Mouse (Mus musculus) heart, embryonic 16.5 days (tissue): ENCODE data around the gene Npdc1. TPM values are rescaled to one million over a fixed set of nuclear protein-coding genes. Genes with fewer than 3 reads are reported as not detected.

Experiments used
- ATAC-seq: fragments of 200-750 bp; cut with Nextera tagmentation; replicated peaks from 2 replicates; pipeline ENCODE4 v1.8.0; 2017; ENCODE audit warnings: moderate number of reproducible peaks; ENCODE audit not compliant: insufficient read depth, low FRiP score; ENCODE audit errors: extremely low read depth
- H3K27ac ChIP-seq: fragments of 300-500 bp; sonication (generic); 2 replicates; pipeline ENCODE4 v1.5.1; 2014; ENCODE audit warnings: mild to moderate bottlenecking, low read length, control low read depth, moderate library complexity
- H3K27me3 ChIP-seq: fragments of 300-500 bp; sonication (generic); 2 replicates; pipeline ENCODE4 v1.6.1; 2014; ENCODE audit warnings: low read length, mixed read lengths; ENCODE audit not compliant: control insufficient read depth, insufficient read depth
- H3K36me3 ChIP-seq: fragments of 300-500 bp; sonication (generic); 2 replicates; pipeline ENCODE4 v1.6.1; 2014; ENCODE audit not compliant: control insufficient read depth, insufficient read depth
- H3K4me1 ChIP-seq: fragments of 300-500 bp; sonication (generic); 2 replicates; pipeline ENCODE4 v1.6.1; 2014; ENCODE audit warnings: low read length, mixed read lengths; ENCODE audit not compliant: control insufficient read depth, insufficient read depth
- H3K4me2 ChIP-seq: fragments of 300-500 bp; sonication (generic); 2 replicates; pipeline ENCODE4 v1.6.1; 2014; ENCODE audit warnings: low read depth, mild to moderate bottlenecking, control low read depth, low read length
- H3K4me3 ChIP-seq: fragments of 300-500 bp; sonication (generic); 2 replicates; pipeline ENCODE4 v1.5.1; 2014; ENCODE audit warnings: mild to moderate bottlenecking, control low read depth, low read length
- H3K9ac ChIP-seq: fragments of 300-500 bp; sonication (generic); 2 replicates; pipeline ENCODE4 v1.6.1; 2014; ENCODE audit warnings: low read length, control low read depth
- H3K9me3 ChIP-seq: fragments of 300-500 bp; sonication (generic); replicated peaks from 2 replicates; pipeline ENCODE4 v1.6.1; 2016; ENCODE audit warnings: low read length; ENCODE audit not compliant: control insufficient read depth
- WGBS: fragments of 180-500 bp; shearing (Covaris S2); extraction: QIAGEN DNeasy Blood & Tissue Kit; methylation state at CpG from one replicate; pipeline ENCODE4 v1.1.7; 2014; 5-methylcytosine and 5-hydroxymethylcytosine counted together
- polyA plus RNA-seq: library from polyadenylated mRNA; unstranded; fragments of >200 nt; fragmentation: Nextera tagmentation; extraction: Ambion mirVana; gene quantifications from 2 replicates; pipeline ENCODE4 v1.2.1, GENCODE M21; 2015

Npdc1 gene
- 30.8 TPM in 2 replicates for polyA plus RNA-seq

DNA sequence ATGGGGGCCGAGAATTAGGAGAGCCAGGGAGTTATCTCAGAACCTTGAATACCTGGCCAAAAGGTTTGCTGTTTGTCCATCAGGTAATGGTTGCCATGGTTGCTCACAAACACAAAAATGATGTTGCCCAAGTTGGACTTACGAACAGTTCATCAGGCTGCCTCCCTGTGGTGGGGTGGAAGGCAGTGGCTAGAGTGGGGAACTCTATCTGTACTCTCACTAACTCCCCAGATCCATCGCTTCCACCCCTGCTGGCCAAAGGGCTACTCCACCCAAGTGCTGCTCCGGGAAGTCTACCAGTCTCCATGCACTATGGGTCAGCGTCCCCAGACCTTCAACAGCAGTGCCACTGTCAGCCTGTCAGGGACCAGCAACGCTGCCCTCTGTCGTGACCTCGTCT, at the start of gene Npdc1:
Gene Npdc1, plus strand, starts transcription at position 301 of the 400 bp plus-strand sequence.
- Histone ChIP-seq H3K27ac (no peak within 1 kb of the TSS), H3K4me1 (peaks cover 6% of the 10 kb centered on the region; the same call in 1 of the 2 replicates), H3K9ac (no peak within 1 kb of the TSS), H3K4me3 (no peak within 1 kb of the TSS), H3K4me2 (no peak within 1 kb of the TSS), H3K27me3 (peaks cover 82% of the 10 kb centered on the region), H3K9me3 (no peaks in the 10 kb centered on the region), H3K36me3 (no peaks in the 10 kb centered on the region)
- 53% methylated on average over 8 of the region's 8 CpGs for WGBS
- ATAC-seq, result no peak

DNA sequence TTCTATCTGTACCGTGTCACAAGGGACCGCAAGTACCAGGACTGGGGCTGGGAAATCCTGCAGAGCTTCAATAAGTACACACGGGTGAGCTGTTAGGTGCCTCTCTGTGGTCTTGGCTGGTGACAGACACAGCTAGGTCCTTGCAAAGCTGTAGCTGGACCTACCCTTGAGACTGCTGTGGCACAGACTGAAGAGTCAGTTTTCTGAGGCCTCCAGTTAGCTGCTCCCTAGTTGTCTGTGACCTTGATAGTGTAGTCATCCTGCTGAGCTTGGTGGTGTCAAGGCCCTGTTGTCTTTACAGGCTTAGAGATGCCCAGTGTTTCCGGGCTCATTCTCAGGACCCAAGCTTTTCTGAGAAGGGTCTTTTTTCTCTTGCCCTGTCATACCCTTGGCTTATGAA, 49.7 kb upstream of the Npdc1 start:
- no peak overlapping the region for H3K4me2 ChIP-seq
- no peak overlapping the region for H3K9ac ChIP-seq
- H3K27me3 ChIP-seq, result no peaks in the 10 kb centered on the region
- no peaks in the 10 kb centered on the region for H3K9me3 ChIP-seq
- no peak for ATAC-seq
- H3K4me1 ChIP-seq, result no peaks in the 10 kb centered on the region
- H3K36me3 ChIP-seq, result peaks cover 52% of the 10 kb centered on the region
- 94% methylated on average over 4 of the region's 4 CpGs for WGBS
- no peak overlapping the region for H3K27ac ChIP-seq
- no peak overlapping the region for H3K4me3 ChIP-seq

DNA sequence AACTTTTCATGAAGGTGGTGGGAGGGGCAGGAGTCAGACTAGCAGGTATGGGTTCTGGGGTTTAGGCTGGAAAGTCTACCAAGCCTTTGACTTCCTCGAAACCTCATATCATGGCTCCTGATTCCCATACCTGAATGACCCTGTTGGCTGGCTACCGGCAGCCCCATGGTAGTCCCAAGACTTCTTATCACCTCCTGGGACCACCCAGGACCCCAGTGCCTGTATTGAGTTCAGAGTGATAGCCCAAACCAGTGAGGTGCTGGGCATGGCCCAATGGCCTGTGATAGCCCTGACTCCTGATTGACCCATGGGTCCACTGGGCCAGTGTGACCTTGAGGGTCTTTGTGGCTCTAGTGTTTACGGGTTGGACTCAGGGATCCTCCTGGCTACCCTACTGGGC, 48.5 kb upstream of the Npdc1 start:
- no peak overlapping the region for H3K4me3 ChIP-seq
- H3K4me2 ChIP-seq, result no peak overlapping the region
- peaks cover under 1% of the 10 kb centered on the region; the same call in 1 of the 2 replicates for H3K4me1 ChIP-seq
- H3K36me3 ChIP-seq, result peaks cover 41% of the 10 kb centered on the region
- H3K27ac ChIP-seq, result no peak overlapping the region
- H3K9ac ChIP-seq, result no peak overlapping the region
- no peak for ATAC-seq
- WGBS, result 96% methylated on average over 3 of the region's 3 CpGs
- no peaks in the 10 kb centered on the region for H3K9me3 ChIP-seq
- H3K27me3 ChIP-seq, result no peaks in the 10 kb centered on the region

DNA sequence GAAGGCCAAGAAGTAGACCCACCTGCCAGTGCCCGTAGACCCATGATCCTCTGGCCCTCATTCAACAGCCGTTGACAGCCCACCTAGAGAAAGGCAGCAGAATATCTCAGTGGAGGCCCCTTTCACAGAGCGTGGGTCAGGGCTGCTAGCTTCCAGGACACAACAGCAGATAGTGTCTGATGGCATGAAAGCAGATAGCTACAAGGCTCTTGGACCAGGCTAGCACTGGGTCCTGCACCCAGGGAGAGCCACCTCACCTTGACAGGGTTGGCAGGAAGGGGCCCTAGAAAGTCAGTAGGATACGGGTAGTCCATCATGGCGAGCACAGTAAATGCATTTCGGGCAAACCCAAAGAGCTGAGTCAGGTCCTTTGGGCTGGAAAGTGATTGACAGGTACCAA, 44.9 kb upstream of the Npdc1 start:
- no peak overlapping the region for H3K27ac ChIP-seq
- H3K4me1 ChIP-seq, result peaks cover 8% of the 10 kb centered on the region
- H3K36me3 ChIP-seq, result peaks cover 20% of the 10 kb centered on the region
- WGBS, result 81% methylated on average over 6 of the region's 6 CpGs
- H3K9ac ChIP-seq, result no peak overlapping the region
- no peak overlapping the region for H3K4me3 ChIP-seq
- H3K27me3 ChIP-seq, result no peaks in the 10 kb centered on the region
- ATAC-seq, result no peak
- H3K9me3 ChIP-seq, result no peaks in the 10 kb centered on the region
- H3K4me2 ChIP-seq, result no peak overlapping the region

DNA sequence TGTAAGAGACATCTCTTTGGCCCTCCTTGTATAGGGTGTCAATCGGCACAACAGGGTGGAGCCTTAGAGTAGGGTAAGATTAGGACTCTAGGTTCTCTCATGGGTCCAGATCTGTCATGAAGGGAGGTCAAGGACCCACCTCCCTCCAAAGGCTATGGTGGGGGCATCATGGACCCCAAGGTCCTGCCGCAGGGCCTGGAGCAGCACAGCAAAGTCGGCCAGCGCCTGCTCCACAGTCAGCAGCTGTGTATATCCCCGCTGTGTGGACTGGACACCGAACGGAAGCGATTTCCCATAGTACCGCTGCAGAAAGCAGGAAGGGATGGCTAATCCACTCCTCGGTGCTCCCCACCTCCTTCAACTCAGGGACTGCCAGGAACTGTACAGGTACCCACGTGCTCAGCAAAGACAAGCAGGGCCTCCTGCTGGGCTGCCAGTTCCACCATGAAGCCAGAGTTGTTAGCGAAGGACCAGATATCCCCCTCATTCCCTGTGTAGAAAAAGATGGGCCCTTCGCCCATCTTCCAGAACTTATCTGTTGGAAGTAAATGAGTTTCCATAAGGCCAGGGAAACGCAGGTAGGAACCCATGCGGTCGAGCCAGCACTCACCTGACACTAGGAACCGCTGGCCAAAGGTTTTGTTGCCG, 43.6 kb upstream of the Npdc1 start:
- H3K27ac ChIP-seq, result no peak overlapping the region
- ATAC-seq, result no peak
- H3K36me3 ChIP-seq, result peaks cover 7% of the 10 kb centered on the region
- no peaks in the 10 kb centered on the region for H3K9me3 ChIP-seq
- H3K4me1 ChIP-seq, result peaks cover 8% of the 10 kb centered on the region
- WGBS, result 30% methylated on average over 18 of the region's 18 CpGs
- H3K4me3 ChIP-seq, result peak overlapping the region; percentile 58
- H3K9ac ChIP-seq, result peak overlapping the region; percentile 56
- H3K27me3 ChIP-seq, result no peaks in the 10 kb centered on the region
- H3K4me2 ChIP-seq, result peak overlapping the region; percentile 89

DNA sequence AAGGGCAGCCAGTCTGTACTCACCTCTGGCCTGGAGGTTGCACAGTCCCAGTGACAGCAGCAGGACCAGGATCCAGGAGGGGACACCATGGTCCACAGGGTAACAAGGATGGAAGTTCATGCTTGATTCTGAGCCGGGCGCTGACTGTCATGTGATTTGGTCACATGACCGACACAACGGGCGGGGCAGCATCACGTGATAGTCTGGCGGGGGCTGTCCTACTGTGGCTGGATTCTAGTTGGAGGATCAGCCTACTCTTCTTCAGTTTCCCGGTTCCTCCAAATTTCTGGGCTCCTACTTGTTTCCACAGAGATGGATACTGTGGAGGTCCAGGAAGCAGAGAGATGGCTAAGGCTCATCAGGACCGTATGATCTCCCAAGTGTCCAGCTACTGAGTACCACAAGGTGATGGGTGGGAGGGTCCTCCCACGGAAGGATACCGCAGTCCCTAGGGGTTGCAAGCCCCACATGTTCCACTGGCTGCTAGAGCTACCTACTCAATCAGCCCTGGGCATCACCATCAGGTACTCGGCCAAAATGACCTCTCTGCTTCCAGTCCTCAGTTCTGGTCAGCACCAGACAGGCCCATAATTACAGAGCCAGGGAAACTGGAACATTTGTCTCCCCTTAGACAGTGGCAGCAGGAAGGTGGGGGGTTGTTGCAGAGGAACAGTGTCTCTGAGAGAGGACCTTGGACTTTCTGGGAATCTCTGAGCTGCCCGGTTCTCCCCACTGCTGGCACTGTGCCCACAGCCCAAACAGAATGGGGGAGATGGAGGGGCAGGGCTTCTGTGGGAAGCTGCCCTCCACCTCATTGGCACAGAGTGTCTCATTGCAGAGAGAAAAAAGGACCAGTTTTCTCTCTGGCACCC, 42.7 kb upstream of the Npdc1 start, which contains the start of gene Dpp7:
Gene Dpp7, minus strand, starts transcription at position 152 of the 872 bp plus-strand sequence.
- Histone ChIP-seq H3K4me2 (peak within 1 kb of the TSS; percentile 89), H3K27ac (no peak within 1 kb of the TSS), H3K9ac (peak within 1 kb of the TSS; percentile 56), H3K9me3 (no peaks in the 10 kb centered on the region), H3K4me3 (peak within 1 kb of the TSS; percentile 58), H3K36me3 (peaks cover 6% of the 10 kb centered on the region; the same call in 1 of the 2 replicates), H3K4me1 (peaks cover 8% of the 10 kb centered on the region), H3K27me3 (no peaks in the 10 kb centered on the region)
- peak; percentile 70 for ATAC-seq
- 3% methylated on average over 13 of the region's 13 CpGs for WGBS

DNA sequence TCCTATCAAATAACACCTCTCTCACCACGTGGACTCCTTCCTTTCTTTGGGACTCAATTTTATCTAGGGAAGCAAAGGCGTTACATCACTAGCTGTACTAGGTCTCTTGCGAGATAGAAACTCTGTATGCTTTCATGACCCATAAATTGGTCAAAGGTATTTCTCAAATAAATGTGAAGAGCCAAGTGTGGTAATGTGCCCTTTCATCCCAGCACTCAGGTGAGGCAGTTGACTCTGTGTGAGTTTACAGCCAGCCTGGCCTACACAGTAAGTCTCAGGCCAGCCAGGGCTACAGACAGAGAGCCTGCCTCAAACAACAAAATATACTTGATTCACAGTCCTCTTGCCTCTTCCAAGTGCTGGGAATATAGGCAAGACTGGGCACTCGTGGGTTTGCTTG, 39.3 kb upstream of the Npdc1 start:
- Histone ChIP-seq H3K4me3 (no peak overlapping the region), H3K36me3 (no peaks in the 10 kb centered on the region; the same call in 1 of the 2 replicates), H3K27me3 (no peaks in the 10 kb centered on the region), H3K27ac (no peak overlapping the region), H3K9ac (no peak overlapping the region), H3K9me3 (no peaks in the 10 kb centered on the region), H3K4me2 (no peak overlapping the region), H3K4me1 (peaks cover 10% of the 10 kb centered on the region)
- ATAC-seq, result no peak
- WGBS, result 74% methylated on average over 4 of the region's 4 CpGs

DNA sequence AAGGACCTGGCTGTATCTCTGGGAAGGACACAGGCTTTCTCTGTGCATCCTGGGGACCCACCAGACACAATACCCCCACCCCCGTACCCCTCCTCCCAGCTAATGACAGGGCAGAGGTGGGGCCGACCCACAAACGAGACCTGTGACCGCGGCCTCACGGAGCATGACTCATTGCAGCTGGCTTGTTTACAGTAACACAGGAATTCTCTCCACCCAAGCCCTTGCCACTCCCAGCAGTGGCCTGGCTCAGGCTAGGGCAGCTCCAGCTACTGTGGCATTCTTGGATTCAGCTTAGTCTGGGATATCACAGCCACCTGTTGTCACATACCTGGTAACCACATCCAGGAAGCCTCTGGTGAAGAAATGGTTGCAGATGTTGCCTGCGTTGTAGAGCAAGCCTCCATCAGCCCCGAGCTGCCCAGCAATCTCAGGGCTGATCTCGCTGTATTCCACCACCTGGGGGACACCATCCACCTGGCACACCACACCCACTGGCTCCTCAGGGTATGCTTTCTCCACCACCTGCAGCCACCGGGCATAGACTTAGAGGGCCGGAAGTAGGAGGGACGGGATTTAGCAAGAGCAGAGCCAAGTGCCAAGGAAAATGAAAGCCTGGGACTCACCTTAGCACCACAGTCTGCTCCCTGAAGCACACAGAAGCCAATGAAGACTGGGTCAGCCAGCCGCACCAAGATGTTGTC, 35.5 kb upstream of the Npdc1 start:
- no peak overlapping the region for H3K4me3 ChIP-seq
- H3K9ac ChIP-seq, result no peak overlapping the region
- H3K27me3 ChIP-seq, result peaks cover 3% of the 10 kb centered on the region; the same call in 1 of the 2 replicates
- H3K4me1 ChIP-seq, result peaks cover 4% of the 10 kb centered on the region; the same call in 1 of the 2 replicates
- 57% methylated on average over 13 of the region's 13 CpGs for WGBS
- H3K9me3 ChIP-seq, result no peaks in the 10 kb centered on the region
- no peak for ATAC-seq
- no peak overlapping the region for H3K4me2 ChIP-seq
- H3K36me3 ChIP-seq, result no peaks in the 10 kb centered on the region; the same call in 1 of the 2 replicates
- no peak overlapping the region for H3K27ac ChIP-seq
